Mouse (Mus musculus) limb, embryonic 10.5 days (tissue): ENCODE data around the gene AI837181. TPM values are rescaled to one million over a fixed set of nuclear protein-coding genes. Genes with fewer than 3 reads are reported as not detected.
"Not testable (repeated sequence)": the region's sequence is repeated elsewhere in the genome, so short reads cannot be mapped to it uniquely, and the experiment has no call there.

Experiments used
- DNase-seq: peaks from one replicate; pipeline ENCODE4 v3.0.0-alpha.2; 2017; ENCODE audit warnings: low spot score
- H3K27ac ChIP-seq: fragments of 300-500 bp; sonication (generic); 2 replicates; pipeline ENCODE4 v1.5.1; 2016; ENCODE audit warnings: mild to moderate bottlenecking
- H3K27me3 ChIP-seq: fragments of 300-500 bp; sonication (generic); 2 replicates; pipeline ENCODE4 v1.6.1; 2016; ENCODE audit warnings: low read depth, mild to moderate bottlenecking; ENCODE audit not compliant: poor library complexity, severe bottlenecking
- H3K36me3 ChIP-seq: fragments of 300-500 bp; sonication (generic); 2 replicates; pipeline ENCODE4 v1.6.1; 2016; ENCODE audit warnings: mild to moderate bottlenecking, moderate library complexity
- H3K4me1 ChIP-seq: fragments of 300-500 bp; sonication (generic); 2 replicates; pipeline ENCODE4 v1.6.1; 2016
- H3K4me3 ChIP-seq: fragments of 300-500 bp; sonication (generic); 2 replicates; pipeline ENCODE4 v1.5.1; 2016; ENCODE audit warnings: mild to moderate bottlenecking, moderate library complexity
- H3K9me3 ChIP-seq: fragments of 300-500 bp; sonication (generic); replicated peaks from 2 replicates; pipeline ENCODE4 v1.6.1; 2016; ENCODE audit warnings: mild to moderate bottlenecking
- WGBS: fragments of 180-500 bp; shearing (Covaris S2); methylation state at CpG from one replicate; pipeline ENCODE4 v1.1.7; 2016; 5-methylcytosine and 5-hydroxymethylcytosine counted together
- polyA plus RNA-seq: library from polyadenylated mRNA; unstranded; fragments of >200 nt; fragmentation: Nextera tagmentation; extraction: Ambion mirVana; gene quantifications from 2 replicates; pipeline ENCODE4 v1.2.1, GENCODE M21; 2016

AI837181 gene
- 59.7 and 68.8 TPM in 2 replicates for polyA plus RNA-seq

DNA sequence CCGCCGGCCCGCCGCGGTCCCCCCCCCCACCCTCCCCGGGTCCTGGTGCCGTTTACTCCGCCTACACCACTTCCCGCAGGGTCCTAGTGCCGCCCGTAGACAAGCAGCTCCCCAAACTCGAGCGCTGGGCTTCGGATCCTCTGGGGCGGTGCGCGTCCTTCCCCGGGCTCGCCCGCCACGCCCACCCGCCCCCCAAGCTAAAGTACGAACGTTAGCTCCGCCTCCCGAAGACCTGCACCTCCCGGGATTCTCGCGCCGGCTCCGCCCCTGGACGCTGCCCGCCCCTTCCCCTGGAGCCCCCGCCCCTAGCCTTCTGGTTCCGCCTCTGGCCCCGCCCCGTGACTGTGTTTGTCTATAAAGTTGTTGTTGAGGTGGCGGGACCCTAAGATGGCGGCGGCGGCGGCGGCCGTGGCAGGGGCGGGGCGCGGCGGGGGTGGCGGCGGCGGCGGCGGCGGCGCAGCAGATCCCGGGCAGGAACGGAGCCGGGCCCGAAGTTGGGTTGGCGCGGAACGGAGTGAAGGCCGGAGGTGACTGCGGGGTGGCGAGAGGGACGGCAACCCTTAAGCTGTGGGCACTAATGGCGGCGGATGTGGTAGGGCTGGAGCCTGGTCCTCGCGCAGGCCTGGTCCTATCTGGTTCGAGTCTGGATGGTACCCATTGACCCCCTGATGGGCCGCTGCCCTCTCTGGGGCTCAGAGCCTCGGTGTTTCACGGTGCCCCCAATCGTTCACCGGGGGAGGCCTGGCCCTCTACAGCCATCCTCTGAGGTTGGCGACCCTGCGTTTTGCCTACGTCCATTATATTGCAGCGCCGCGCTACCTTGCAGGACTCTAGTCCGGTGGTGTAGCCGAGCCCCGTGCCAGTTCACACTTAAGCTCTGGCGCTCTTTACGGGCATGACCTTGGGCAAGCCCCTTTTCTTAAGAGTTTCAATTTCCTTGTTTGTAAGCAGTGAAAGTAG, at the start of gene AI837181, which contains the start of gene Drap1:
Gene AI837181 (plus strand): TSS at position 363 of the 960 bp plus-strand sequence.
Gene Drap1 (minus strand): TSS at position 198 of the 960 bp plus-strand sequence.
- Histone ChIP-seq H3K27ac (peak within 1 kb of the TSS; percentile 97), H3K9me3 (no peaks in the 10 kb centered on the region), H3K4me3 (peak within 1 kb of the TSS; percentile 90), H3K4me1 (peaks cover 39% of the 10 kb centered on the region), H3K36me3 (peaks cover 64% of the 10 kb centered on the region), H3K27me3 (no peaks in the 10 kb centered on the region)
- under 1% methylated on average over 86 of the region's 87 CpGs for WGBS
- peak; percentile 99 for DNase-seq

DNA sequence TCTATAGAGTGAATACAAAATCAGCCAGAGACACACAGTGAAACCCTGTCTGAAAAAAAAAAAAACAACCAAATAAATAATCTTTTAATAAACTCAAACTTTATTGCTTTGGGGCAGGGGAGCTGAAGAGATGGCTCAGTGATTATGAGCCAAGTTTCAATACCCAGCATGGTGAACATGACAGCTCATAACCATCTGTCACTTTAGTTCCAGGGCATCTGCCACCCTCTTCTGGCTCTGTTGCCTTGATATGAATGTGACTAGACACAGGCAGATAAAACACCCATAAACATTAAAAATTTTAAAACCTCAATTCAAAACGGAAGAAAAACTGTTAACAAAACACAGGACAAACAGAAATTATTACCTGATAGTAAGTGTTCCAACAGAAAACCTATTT, 47.5 kb upstream of the AI837181 start:
- Histone ChIP-seq H3K36me3 (peaks cover 97% of the 10 kb centered on the region), H3K27me3 (no peaks in the 10 kb centered on the region), H3K9me3 (no peaks in the 10 kb centered on the region), H3K4me3 (no peak overlapping the region), H3K27ac (no peak overlapping the region), H3K4me1 (no peaks in the 10 kb centered on the region)
- WGBS, result 88% methylated on average over 1 of the region's 1 CpGs
- no peak for DNase-seq

DNA sequence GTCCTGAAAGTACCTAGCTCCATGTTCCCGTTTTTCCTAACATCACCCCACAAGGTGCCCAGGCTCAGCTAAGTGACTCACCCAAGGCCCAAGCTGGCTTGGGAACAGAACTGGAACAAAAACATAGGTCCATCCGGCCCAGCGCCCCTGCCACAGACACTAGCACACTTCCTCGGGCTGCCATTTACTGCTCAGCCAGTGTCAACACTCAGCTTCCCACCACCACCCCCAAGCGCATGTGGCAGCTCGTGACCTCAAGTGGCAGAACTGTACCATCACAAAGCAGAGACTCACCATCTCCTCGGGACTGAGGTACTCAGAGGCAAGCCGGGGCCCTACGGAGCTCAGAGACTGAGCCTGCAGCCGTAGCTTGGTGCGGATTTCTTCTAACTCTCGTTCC, 41.6 kb upstream of the AI837181 start:
- H3K27me3 ChIP-seq, result no peaks in the 10 kb centered on the region
- DNase-seq, result no peak
- H3K27ac ChIP-seq, result no peak overlapping the region
- H3K4me3 ChIP-seq, result no peak overlapping the region
- 96% methylated on average over 12 of the region's 12 CpGs for WGBS
- H3K36me3 ChIP-seq, result peaks cover 85% of the 10 kb centered on the region
- H3K4me1 ChIP-seq, result peaks cover 13% of the 10 kb centered on the region
- no peaks in the 10 kb centered on the region for H3K9me3 ChIP-seq

DNA sequence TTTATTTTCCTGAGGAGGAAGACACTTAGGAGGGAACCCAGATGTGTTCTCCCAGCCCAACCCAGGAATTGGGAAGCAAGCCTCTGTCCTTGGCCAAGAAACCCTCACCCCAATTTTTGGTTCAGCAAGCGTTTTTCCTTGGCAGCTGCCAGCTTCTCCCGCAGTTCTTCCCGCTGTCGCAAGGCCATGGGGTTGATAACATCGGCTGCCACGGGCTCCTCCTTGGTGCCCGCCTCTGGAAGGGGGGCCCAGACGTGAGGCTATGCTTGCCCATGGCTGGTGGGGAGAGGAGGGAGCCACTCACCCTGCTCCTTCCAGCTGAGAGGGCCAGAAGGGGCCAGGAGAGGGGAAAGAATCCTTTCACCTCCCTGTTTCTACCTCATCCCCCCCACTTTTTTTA, 40.2 kb upstream of the AI837181 start:
- H3K4me3 ChIP-seq, result no peak overlapping the region
- DNase-seq, result no peak
- 94% methylated on average over 8 of the region's 8 CpGs for WGBS
- peaks cover 71% of the 10 kb centered on the region for H3K36me3 ChIP-seq
- H3K27ac ChIP-seq, result no peak overlapping the region
- H3K27me3 ChIP-seq, result no peaks in the 10 kb centered on the region
- no peaks in the 10 kb centered on the region for H3K9me3 ChIP-seq
- H3K4me1 ChIP-seq, result peaks cover 20% of the 10 kb centered on the region

DNA sequence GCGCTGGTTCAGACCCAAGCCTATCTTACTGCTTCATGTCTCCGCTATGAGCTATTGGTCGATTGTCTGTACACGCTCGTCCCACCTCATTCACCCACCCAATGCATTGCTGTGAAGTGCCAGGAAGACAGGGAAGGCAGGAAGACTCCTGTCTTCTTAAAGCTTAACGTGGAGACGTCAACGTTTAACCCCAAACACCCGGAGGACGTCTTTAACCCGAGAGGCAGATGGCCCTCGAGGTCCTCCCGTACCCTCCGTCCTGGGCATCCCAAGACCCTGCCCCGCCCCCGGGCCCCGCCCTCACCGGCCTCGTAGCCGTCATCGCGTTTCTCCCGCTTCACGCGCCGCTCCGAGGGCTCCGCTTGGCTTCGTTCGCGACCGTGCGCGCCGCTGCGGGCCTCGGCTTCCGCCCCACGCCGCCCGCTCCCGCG, 36.9 kb upstream of the AI837181 start:
- H3K36me3 ChIP-seq, result peaks cover 38% of the 10 kb centered on the region
- no peaks in the 10 kb centered on the region for H3K9me3 ChIP-seq
- H3K4me1 ChIP-seq, result peaks cover 36% of the 10 kb centered on the region
- H3K27ac ChIP-seq, result peak overlapping the region; percentile 92
- peak overlapping the region; percentile 100 for H3K4me3 ChIP-seq
- WGBS, result under 1% methylated on average over 43 of the region's 43 CpGs
- DNase-seq, result peak; percentile 60
- no peaks in the 10 kb centered on the region for H3K27me3 ChIP-seq

DNA sequence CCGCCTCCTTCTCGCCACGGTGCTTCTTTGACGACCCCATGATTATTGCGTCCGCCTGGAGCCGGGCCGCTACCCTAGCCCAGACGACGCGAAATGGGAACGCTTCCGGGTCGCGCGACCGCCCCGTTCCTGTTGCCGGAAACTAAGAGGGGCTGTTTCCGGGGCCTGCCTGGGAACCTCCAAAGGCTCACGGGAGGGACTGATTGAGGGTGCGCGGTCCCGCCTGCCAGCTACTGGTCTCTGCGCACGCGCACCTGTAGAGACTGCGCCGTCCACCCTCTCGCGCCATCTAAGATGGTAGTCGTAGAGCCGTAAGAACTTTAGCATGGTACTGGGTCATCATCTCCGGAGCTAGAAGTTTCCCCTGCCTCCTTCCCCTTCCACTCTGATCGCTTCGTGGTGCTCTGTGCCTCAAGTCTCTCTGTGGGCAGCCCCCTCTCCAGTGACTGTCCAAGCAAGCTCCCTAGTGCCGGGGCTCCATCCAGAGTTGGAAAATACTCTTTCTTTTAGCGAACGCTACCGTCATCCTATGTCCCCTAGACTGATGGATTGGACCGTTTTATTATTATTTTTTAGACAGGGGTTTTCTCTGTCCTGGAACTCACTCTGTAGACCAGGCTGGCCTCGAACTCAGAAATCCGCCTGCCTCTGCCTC, 36.2 kb upstream of the AI837181 start, which contains the start of gene Sart1:
Gene Sart1 (minus strand): TSS at position 116 of the 655 bp plus-strand sequence.
- Histone ChIP-seq H3K9me3 (no peaks in the 10 kb centered on the region), H3K4me3 (peak within 1 kb of the TSS; percentile 100), H3K27ac (peak within 1 kb of the TSS; percentile 92), H3K4me1 (peaks cover 36% of the 10 kb centered on the region), H3K36me3 (peaks cover 31% of the 10 kb centered on the region), H3K27me3 (no peaks in the 10 kb centered on the region)
- 2% methylated on average over 43 of the region's 43 CpGs for WGBS
- DNase-seq, result peak; percentile 96

DNA sequence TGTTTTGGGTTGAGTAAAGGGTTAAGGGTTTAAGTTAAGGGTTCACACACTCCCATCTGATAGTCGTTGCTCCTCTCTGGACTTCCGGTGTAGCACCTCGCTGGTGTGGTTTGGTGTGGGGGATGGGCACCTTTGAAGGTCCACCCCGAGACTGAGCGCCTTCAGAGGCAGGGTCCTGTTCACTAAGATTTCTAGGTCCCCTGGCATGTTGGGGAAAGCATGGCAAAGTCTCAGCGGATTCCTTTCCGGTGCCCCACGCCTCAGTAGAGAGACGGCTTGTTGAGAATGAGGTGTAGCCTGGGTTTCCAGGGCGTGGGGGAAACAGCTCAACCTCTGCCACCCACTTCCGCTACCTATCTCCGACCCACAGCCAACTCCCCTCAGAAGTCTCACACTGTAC, 35.3 kb upstream of the AI837181 start:
- Histone ChIP-seq H3K4me3 (peak overlapping the region; percentile 100), H3K9me3 (no peaks in the 10 kb centered on the region), H3K27me3 (no peaks in the 10 kb centered on the region), H3K27ac (peak overlapping the region; percentile 92), H3K36me3 (peaks cover 21% of the 10 kb centered on the region), H3K4me1 (peaks cover 39% of the 10 kb centered on the region)
- WGBS, result 32% methylated on average over 12 of the region's 12 CpGs
- DNase-seq, result peak; percentile 52

DNA sequence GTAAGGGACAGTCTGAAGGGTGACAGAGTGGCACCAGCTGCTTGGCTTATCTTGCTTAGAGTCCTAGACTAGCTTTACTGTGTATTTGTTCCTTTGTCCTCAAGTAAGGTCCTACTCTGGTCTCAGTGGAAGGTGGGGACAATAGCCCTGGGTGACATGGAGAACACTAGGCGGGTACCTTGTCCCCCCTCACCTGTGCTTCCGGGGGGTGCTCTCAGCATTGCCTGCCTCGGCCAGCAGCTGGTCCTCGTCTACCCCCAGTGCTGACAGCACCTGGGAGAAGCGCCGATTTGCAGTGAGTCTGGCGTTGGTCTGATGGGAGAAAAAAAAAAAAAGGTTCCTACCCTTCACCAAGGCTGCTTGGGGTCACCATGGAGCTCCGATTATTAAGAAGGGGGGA, 34.5 kb upstream of the AI837181 start:
- Histone ChIP-seq H3K9me3 (no peaks in the 10 kb centered on the region), H3K27me3 (no peaks in the 10 kb centered on the region), H3K4me1 (peaks cover 39% of the 10 kb centered on the region), H3K36me3 (peaks cover 14% of the 10 kb centered on the region), H3K27ac (peak overlapping the region; percentile 92), H3K4me3 (peak overlapping the region; percentile 100)
- 79% methylated on average over 8 of the region's 8 CpGs for WGBS
- DNase-seq, result no peak

DNA sequence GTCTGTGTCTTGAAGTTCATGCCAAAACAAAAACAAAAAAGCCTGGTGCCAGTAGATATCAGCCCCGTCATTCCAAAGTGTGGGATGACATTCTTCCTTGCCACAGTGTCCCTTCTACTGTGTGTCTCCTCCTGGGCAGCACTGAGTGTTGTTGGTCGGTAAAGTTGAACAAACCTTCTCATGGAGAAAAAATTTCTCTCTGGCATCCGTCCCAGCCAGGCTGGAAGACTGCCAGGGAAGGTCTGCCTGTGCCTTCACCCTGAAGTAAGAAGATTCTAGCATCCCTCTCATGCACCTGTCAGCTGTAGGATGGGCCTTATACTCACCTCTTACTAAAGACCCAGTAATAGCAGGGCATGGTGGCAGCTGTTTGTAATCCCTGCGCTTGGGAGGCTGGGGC, 32.1 kb upstream of the AI837181 start:
- H3K9me3 ChIP-seq, result no peaks in the 10 kb centered on the region
- no peak for DNase-seq
- WGBS, result 85% methylated on average over 4 of the region's 4 CpGs
- H3K4me3 ChIP-seq, result no peak overlapping the region
- no peak overlapping the region for H3K27ac ChIP-seq
- no peaks in the 10 kb centered on the region for H3K36me3 ChIP-seq
- no peaks in the 10 kb centered on the region for H3K27me3 ChIP-seq
- H3K4me1 ChIP-seq, result peaks cover 27% of the 10 kb centered on the region

DNA sequence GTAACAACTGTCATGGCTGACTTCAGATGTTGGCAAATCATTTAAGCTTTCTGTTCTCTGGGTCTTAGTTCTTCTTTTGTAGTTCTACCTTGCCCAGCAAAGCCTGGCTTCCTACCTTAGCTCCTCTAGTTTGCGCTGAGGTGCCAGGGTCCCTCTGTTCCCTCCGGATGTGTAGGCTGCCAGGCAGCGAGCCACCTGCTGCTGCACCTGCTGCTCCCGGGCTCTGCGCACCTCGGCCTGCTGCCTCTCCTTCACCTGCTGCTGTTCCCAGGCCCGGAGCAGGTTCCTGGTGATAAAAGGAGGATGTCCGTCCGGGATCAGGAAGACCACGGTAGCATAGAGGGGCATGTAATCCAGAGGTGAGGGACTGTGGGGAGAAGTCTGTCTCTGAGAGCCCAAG, 30.8 kb upstream of the AI837181 start:
- Histone ChIP-seq H3K27ac (no peak overlapping the region), H3K27me3 (no peaks in the 10 kb centered on the region), H3K36me3 (no peaks in the 10 kb centered on the region), H3K4me1 (peaks cover 25% of the 10 kb centered on the region), H3K4me3 (no peak overlapping the region), H3K9me3 (no peaks in the 10 kb centered on the region)
- WGBS, result 43% methylated on average over 10 of the region's 10 CpGs
- DNase-seq, result no peak

DNA sequence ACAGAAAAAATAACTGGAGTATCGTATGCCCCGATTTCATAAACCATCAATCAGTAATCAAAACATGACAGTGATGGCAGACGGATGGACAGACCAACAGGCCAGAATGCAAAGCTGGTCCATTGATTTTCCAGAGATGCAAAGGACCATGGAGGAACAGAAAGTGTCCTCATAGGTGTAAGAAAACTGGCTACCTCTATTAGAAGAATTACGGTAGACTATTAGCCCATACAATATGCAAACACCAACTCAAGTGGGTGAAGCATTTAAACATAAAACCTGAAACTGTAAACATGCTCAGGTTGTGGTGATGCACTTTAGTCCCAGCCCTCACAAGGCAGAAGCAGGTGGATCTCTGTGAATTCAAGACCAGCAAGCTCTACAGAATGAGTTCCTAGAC, 29.6 kb upstream of the AI837181 start:
- no peak overlapping the region for H3K4me3 ChIP-seq
- H3K27ac ChIP-seq, result no peak overlapping the region
- H3K4me1 ChIP-seq, result peaks cover 12% of the 10 kb centered on the region
- H3K27me3 ChIP-seq, result no peaks in the 10 kb centered on the region
- no peak for DNase-seq
- no peaks in the 10 kb centered on the region for H3K9me3 ChIP-seq
- no peaks in the 10 kb centered on the region for H3K36me3 ChIP-seq
- WGBS, result 78% methylated on average over 4 of the region's 4 CpGs

DNA sequence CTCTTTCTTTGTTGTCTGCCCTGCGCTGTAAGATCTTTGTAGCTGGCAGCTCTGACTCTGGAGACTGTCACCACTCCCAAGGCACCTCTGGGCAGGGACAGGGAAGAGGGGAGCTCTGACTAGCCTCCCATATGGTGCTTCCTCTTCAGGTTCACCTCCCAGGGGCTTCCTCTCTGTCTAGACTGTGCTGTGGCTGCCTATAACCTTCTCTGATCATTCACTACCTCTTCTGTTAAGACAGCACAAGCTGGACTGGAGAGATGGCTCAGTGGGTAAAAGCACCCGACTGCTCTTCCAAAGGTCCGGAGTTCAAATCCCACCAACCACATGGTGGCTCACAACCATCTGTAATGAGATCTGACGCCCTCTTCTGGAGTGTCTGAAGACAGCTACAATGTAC, 23.9 kb upstream of the AI837181 start:
- H3K4me1 ChIP-seq, H3K36me3 ChIP-seq, DNase-seq, H3K4me3 ChIP-seq, H3K27me3 ChIP-seq, H3K9me3 ChIP-seq: not testable (repeated sequence)
- 79% methylated on average over 4 of the region's 4 CpGs for WGBS
- H3K27ac ChIP-seq, result peak overlapping the region; percentile 19; the same call in 1 of the 2 replicates

DNA sequence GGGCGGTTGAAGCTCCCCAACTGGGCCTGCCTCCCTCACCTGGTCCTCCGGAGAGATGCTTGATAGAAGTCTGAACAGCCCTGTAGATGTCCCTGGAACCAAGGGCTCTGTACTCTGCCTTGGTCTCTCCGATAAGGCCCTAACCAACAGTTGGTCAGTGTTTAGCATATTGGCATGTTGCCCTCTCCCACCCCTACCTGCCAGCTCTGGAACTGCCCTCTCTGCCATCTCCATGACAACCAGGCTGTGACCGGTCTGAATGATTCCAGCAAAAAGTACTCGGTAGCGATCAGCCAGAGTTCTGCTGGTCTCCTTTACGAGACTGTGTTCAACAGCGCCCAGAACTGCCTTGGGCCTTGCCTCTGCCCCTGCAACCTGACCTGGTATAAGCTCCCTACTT, 22.7 kb upstream of the AI837181 start, which contains the start of gene Tsga10ip:
Gene Tsga10ip (minus strand): TSS at position 234 of the 400 bp plus-strand sequence.
- WGBS, result 80% methylated on average over 8 of the region's 8 CpGs
- DNase-seq, result no peak
- no peak within 1 kb of the TSS for H3K27ac ChIP-seq
- H3K9me3 ChIP-seq, result no peaks in the 10 kb centered on the region
- H3K27me3 ChIP-seq, result no peaks in the 10 kb centered on the region
- no peaks in the 10 kb centered on the region for H3K36me3 ChIP-seq
- no peak within 1 kb of the TSS for H3K4me3 ChIP-seq
- peaks cover 13% of the 10 kb centered on the region for H3K4me1 ChIP-seq
